Mouse (Mus musculus) layer of hippocampus, adult 9-10 months (tissue): ENCODE measurements around the gene Ahrr.
A peak's percentile ranks its signal among the peaks of the same experiment; 100 is the strongest.

ENCODE experiments used
- DNase-seq: peaks from one replicate; pipeline ENCODE4 v3.0.0; 2022; ENCODE audit warnings: low spot score

The Ahrr gene

DNA sequence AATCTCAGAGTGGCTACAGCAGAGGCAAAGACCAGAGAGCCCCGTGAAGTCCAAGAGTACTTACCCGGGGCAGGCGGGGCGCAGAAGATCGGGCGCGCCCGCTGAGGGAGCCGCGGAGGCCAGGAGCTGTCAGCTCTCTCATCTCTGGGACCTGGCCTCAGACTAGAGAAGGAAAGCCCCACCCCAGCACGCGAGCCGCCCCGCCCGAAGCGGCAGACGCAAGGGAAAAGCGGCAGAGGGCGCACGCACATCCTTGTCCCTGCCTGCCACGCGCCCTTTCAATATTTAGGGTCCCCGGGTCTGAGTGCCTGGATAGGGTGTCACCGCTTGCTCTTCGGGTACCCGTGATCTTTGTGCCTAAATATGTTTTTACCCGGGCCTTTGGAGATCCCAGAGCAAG lies at the start of gene Ahrr:
Ahrr (minus strand) TSS at position 165 of the 400 bp plus-strand sequence.
- DNase-seq = no peak

- DNase-seq = no peak
Measured at GRCm38 (mm10) chr13:74341036-74341435, 48.9 kb upstream of the Ahrr start.

DNA sequence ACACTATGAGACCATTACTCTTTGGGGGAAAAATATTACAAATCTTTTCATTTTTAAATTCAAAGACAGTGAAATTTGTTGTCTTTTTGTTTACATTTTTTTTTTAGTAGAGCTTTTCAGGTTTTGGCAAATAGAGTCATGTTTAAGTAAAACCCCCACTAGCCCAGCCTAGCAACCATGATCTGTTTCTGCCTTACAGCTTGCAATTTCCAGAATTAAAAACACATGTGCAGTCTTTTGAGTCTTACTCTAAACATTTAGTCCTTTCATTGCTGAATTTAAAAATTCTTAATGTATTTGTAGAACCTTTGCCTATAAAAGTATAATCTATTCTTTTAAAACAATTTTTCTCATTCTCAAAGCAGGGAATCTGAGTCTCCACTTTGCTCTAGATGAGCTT lies 37.2 kb upstream of the Ahrr start:
- no peak for DNase-seq

DNA sequence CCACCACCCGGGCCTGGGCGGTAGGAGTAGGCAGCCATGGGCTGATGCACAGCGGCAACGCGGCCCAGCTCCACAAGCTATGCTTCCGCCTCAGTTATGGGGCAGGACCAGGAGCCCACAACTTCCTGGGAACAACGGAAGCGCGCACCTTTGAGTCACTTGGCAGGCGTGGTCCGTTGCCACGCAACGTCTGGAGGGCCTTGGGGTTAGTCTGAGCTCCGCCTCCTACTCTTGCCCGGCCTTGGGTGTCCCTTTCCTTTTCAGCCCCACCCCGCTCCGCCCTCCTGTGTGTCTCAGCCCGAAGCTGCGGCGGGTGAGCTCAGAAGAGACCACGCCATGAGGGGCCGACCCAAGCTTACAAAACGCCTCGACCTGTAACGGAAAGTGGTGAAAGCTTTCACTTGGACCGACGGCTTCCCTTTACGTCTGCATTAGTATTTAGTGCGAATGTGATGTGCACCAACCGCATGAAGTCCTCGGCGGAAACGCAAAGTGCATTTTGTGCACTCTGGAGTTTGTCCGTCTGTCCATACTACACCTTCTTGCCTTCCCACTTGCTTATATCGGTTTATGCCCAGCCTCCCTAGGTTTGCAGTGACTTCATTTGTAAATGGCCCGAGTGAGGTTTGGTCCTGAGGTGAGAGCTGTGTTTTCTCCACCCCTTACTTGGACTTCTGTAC lies 25.2 kb upstream of the Ahrr start, which contains the start of gene Pdcd6:
Pdcd6 (minus strand) TSS at position 411 of the 680 bp plus-strand sequence.
- peak; percentile 57 for DNase-seq

DNA sequence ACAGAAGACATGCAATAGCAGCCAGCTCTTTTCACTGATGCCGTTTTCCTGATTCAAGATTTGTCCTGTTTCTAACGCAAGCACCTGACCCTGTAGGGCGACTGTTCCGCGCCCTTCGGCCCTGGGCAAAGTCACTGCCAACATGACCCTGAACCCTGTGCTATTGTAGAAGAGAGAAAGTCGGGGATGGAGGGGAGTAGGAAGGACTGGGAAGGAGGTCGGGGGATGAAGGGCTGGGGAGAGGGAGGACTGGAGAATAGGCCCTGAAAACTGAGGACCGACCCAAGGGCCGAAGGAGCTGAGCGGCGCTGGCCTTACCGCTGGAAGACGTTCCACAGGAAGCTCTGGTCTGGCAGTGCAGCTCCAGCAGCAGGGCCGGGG lies 24.6 kb upstream of the Ahrr start:
- no peak for DNase-seq

DNA sequence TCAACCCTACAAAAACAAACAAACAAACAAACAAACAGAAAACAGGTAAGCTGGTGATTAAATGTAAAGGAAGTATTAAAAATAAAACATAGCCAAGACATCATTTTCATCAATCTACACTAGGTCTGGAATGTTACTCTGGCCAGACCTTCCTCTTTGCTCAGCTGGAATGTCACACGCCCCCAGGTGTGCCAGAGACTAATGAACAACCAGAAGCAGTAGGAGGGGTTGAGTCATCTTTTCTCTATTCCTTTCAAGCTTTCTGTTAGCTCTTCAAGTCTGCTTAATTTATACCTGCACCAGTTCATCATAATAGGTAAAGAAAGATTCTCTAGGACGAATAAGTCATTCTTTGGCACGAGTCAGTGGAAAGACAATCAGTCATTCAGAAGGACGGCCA lies 24.3 kb upstream of the Ahrr start:
- DNase-seq = no peak

DNA sequence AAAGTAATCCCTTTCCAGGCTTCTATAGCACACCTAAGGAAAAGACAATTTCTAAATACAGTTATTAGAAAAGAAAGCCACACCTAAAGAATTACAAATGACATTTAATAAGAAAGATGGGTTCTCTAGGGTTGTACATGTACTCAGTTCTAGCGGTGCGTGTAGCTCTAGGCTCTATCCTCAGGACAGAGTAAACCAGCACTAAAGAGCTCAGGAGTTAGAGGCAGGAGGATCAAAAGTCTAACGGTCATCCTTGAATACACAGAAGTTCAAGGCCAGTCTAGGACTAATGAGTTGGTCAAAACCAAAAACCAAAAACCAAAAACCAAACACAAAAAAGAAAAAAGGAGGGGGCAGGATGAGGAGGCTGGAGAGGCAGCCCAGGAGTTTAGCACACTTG lies 22.5 kb upstream of the Ahrr start:
- DNase-seq = no peak

DNA sequence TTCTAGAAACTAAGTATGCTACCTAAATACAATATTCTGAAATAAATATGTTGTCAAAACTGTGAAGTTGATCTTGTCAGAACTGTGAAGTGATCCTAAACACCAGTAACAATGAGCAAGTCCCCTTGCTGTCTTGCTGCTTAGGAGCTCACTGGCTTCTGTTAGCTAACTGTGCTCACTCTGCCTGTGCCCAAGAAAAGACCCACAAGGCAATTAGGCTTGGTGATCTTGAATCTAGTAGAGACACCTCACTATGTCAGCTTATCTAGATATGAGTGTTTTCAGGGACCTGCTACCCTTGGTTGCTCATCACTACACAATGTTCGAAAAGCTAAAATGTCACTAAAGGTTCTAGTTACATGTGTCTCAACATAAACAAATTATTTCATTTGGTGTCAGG lies 13.6 kb upstream of the Ahrr start:
- DNase-seq = no peak

DNA sequence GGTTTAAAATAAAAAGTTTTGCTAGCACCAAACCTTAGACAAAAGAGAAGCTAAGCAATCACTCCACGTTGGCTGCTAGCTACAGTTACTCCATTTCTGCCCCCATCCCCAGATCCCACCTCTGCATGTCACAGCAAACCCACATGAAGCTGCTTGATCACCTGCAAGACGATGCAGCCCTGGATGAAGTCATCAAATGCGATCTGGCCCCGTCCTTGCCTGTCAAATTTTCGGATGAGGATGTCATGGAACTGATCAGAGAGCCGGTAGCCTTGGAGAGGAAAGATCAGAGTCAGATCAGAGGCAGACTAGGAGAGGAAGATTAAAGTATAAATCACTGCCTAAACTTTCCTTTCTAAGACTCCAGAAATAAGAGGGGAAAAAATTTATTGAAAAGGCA lies 13.2 kb upstream of the Ahrr start:
- DNase-seq = no peak

GRCm38 (mm10) chr13:74302050-74303037 lies 10.2 kb upstream of the Ahrr start:
- no peak for DNase-seq

GRCm38 (mm10) chr13:74301607-74301984 lies 9.5 kb upstream of the Ahrr start:
- no peak for DNase-seq

DNA sequence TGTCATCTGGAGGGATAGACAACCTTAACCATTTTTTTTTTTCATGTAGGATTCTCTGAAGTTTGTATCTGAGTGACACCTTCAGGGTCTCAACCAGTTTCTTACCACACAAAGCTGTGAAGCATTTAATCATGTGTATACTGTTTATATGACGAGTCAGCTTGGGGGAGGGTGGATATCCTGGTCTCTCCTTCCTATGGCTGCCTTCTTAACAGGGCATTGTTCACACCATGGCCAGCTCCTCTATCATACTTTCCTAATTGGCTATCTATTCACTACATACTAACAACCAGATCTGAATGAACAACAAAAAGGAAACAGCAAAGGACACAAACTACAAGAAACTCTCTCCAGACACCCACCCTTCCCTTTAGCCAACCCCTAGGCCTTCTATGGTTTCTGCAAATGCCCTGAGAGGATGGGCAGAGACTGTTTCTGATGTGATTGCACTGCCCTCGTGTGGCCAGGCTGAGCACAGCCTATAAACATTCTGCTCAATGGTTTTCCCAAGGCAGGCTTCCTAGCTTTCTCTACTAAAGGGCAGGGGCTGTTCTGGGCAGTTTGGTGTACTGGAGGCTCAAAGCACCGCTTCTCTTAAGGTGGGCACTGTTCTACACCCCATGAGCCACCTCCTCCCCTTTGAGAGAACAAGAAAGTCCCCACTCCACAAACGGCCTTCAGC lies 8.9 kb upstream of the Ahrr start:
- DNase-seq = peak; percentile 71

DNA sequence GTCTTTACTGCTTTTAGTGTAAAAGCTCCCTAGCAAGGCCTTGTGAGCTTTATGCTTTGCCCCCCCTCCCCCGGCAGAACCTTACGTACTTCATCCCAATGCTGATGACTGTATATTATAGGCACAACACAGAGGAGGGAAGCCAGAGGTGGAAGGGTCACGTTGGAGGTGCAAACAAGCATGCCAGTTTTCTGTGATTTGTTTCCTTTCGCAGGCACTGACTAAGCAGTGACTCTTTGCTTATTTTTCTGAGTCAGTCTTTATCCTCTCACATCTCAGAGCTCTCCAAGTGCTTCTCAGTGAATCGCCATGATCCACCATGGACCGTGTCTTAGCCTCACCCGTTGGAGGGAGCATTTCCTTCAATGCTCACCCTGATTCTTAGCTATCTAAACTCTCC lies 4.2 kb upstream of the Ahrr start:
- no peak for DNase-seq

DNA sequence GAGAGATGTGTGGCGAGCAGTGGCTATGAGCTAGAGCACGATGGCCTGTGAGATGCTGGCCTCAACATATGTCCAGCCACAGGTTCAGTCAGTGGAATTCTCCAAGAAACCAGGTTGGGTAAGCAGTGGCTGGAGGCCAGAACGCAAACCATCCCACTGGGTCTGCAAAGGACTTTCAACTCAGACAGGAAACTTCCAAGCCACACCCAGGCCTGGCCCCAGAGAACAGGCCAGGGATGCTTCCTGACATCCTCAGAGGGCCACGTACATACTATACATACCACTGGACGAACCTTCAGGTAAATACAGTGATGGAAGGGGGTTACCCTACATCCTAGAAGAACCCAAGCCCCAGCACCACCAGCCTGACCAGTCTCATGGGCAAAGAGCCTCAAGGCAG lies 2.5 kb downstream of the Ahrr start:
- DNase-seq = no peak

GRCm38 (mm10) chr13:74282299-74282698 lies 9.8 kb downstream of the Ahrr start:
- DNase-seq = no peak

- DNase-seq = no peak
Measured at GRCm38 (mm10) chr13:74275726-74276125, 16.4 kb downstream of the Ahrr start.

DNA sequence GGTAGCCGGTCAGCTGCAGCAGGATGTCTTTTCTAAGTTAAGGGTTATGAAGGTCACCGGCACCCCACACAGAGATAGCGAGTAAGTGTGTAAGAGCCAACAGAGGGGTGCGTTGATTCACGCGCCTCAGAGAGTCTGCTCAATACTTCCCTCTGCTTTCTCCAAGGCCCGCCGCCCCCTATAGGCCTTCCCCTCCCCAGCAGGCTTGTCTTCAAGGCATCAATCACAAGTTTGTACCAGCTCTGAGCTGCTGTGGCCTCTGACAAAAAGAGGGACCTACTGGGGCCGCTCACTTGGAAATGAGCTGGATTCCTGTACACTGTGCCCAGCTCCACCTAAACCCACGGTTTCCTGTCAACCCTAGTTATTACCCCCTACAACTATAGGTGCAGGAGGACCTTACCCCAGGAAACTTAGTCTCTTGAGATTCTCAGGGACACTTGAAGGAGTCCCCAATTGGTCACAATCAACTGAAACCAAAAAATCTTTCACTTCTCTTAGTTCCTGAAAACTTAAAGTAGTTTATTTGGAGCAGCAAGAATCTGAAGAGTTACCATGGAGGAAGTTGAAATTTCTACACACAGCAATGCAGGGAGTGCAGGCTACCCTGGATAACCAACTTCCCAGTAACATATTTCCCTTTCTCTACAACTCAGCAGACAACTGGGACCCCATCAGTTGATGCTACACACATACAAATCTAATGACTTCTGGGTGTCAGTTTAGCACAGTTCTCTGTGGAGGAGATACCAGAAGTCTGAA lies 31.7 kb downstream of the Ahrr start:
- no peak for DNase-seq

- DNase-seq = no peak
Measured at GRCm38 (mm10) chr13:74259460-74260230, 32.5 kb downstream of the Ahrr start.

DNA sequence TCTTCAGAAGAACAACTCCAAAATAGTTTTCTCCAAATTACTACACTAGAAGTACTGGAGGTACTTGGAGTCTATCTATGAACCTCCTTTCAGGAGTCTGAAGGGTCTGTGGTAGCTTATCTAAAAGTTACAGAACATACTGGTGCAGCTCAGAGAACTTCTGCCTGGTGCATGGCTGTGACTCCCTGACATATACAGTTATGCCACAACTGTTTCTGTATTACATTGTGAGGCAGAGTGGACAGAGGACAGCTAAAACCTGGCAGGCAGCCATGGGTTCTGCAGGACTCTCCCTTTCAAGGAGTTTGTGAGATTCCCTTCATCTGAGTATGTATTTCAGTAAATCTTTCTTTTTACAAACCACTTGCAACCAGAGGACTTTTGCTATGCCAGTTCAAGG lies 45.6 kb downstream of the Ahrr start:
- DNase-seq = no peak

DNA sequence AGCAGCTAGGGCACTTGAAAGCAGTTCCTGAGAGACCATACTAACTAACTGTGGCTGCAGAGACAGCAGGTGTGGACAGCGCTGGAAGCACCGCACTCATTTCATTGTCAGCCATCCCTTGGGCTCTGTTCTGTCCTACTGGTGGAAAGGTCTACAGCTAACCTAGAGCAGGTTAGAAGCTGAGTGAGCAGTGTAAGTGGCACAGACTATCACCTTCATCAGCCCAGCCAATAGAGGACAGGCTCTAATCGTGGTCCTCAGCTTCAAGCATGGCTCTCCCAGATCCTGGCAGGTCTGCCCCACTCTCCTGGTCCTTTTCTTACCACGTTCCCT lies 46.3 kb downstream of the Ahrr start:
- no peak for DNase-seq

GRCm38 (mm10) chr13:74245214-74245898 lies 46.8 kb downstream of the Ahrr start:
- DNase-seq = no peak
